Mouse (Mus musculus) left cerebral cortex, adult 2 months (tissue): ENCODE results near the gene Mturn. TPM values are rescaled to one million over a fixed set of nuclear protein-coding genes. Genes with fewer than 3 reads are reported as not detected.

ENCODE experiments used
- DNase-seq, 2 experiments: peaks; one replicate each; pipeline ENCODE4 v3.0.0; 2021 to 2022; ENCODE audit warnings: low spot score in 2 of 2, mixed read lengths in 1 of 2; ENCODE audit errors: extremely low spot score in 1 of 2
- H3K27ac ChIP-seq: fragments of 200-600 bp; 2 replicates; pipeline ENCODE4 v1.8.1; 2022
- H3K4me3 ChIP-seq: fragments of 200-600 bp; 2 replicates; pipeline ENCODE4 v1.8.1; 2022
- CTCF ChIP-seq: fragments of 200-600 bp; IDR thresholded peaks from 2 replicates; pipeline ENCODE4 v1.8.1; 2022; ENCODE audit warnings: antibody characterized with exemption, mild to moderate bottlenecking, moderate library complexity
- intact Hi-C: fragments of 180-260 bp; cut with DNase I; formaldehyde crosslinking; loops from one replicate; pipeline ENCODE4 v1.15.1; 2025
- total RNA-seq, 2 experiments: library from RNA; stranded (reverse); gene quantifications; 2 replicates each; pipeline ENCODE4 v1.2.3; 2021

Mturn gene
- total RNA-seq, 2 experiments from 2014 or later = 98.5 to 99.6 TPM

DNA sequence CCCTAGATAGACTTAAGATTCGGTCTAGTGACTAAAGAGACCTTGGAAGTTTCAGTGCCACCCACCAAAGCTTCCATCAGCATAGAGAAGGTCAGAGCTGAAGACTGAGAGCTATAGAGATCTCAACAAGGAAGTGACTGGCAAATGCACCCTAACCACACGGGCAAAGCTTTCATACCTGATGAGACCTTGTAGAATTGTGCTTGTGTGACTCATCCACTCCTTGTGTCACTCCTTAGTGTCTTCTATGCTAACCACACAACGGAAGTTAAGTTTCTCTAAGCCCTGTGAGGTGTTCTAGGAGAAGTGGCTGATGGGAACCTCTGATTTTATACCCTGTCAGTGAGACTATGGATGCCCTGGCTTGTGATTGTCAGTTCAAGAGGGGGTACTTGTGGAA, 56.3 kb downstream of the Mturn start:
- no peak for TF ChIP-seq CTCF
- intact Hi-C loops = no loop called here
- H3K4me3 ChIP-seq = no peak overlapping the region
- no peak overlapping the region for H3K27ac ChIP-seq
- DNase-seq = no peak

- no peak overlapping the region for H3K27ac ChIP-seq
- H3K4me3 ChIP-seq = no peak overlapping the region
- TF ChIP-seq CTCF = no peak
- intact Hi-C loops = no loop called here
- no peak for DNase-seq
These were observed 67.6 kb downstream of the Mturn start for GRCm38 (mm10) chr6:54749056-54749455.

- DNase-seq = no peak
- Histone ChIP-seq H3K27ac (no peak overlapping the region), H3K4me3 (no peak overlapping the region)
- TF ChIP-seq CTCF = no peak
- intact Hi-C loops = no loop called here
These were observed 70.2 kb downstream of the Mturn start for GRCm38 (mm10) chr6:54751621-54752020.

- DNase-seq = no peak
- intact Hi-C loops = no loop called here
- Histone ChIP-seq H3K4me3 (no peak overlapping the region), H3K27ac (no peak overlapping the region)
- TF ChIP-seq CTCF = no peak
These were observed 70.7 kb downstream of the Mturn start for GRCm38 (mm10) chr6:54752076-54752475.

Other genes with a start within 250 kb of the Mturn start
- 100 to 1,000 TPM; 135 to 136 TPM for gene Scrn1, start 115.1 kb upstream of the Mturn start, total RNA-seq
- gene Plekha8, start 86.5 kb upstream of the Mturn start, total RNA-seq = 10 to 100 TPM; 11.0 to 11.6 TPM
- 1 to 10 TPM; 9.0 to 9.2 TPM for gene Fkbp14, start 84.3 kb upstream of the Mturn start, total RNA-seq
- 10 to 100 TPM; 13.7 to 14.1 TPM for gene Znrf2, start 135.3 kb downstream of the Mturn start, total RNA-seq